ENCODE assay signal across 7 mouse cellular contexts in the genomic region with DNA sequence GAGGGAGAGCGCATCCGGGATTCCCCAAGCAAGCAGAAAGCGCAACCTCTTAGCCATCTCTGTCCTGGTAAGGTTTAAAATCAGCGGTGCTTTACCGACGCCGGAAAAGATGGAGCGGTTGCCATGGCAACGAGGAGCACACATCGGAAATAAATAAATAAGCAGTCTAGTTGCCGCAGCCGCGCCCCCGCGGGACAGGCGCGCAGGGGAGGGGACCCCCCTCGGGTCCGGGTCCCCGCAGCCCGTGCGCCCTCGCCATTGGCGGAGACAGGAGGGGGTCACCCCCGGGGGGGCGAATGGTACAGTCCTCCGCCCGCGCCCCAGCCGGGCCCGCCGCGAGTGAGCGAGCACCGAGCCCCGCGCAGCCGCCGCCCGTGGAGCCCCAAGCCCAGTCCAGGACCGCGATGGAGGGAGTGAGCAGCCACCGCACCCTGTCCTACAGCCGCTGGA. TPM values are rescaled to one million over a fixed set of nuclear protein-coding genes. Genes with fewer than 3 reads are reported as not detected.
DNase-seq lines count a peak whose midpoint lies in the region; ATAC-seq lines count a peak whose summit lies in the region.

A gene (plus strand): TSS at position 27 of the 450 bp plus-strand sequence.

- peaks cover 11% of the 10 kb centered on the region for H3K36me3 ChIP-seq in midbrain, embryonic 10.5 days

- peaks cover 61% of the 10 kb centered on the region for H3K27me3 ChIP-seq in midbrain, embryonic 10.5 days (ENCODE audit: low read depth, poor library complexity, severe bottlenecking)

- peak within 1 kb of the TSS; percentile 59; the same call in 1 of the 2 replicates for H3K27ac ChIP-seq in midbrain, embryonic 10.5 days (replicated peaks)

- peak in 1 of 2 experiments; percentile 39 for DNase-seq in adrenal gland, adult 18-20 months (ENCODE audit: low spot score in 2 of 2)
- peak; percentile 81 for DNase-seq in cerebellum, adult 9-11 months
- DNase-seq in frontal cortex, postnatal 14 days (ENCODE audit: low spot score in 2 of 2), result peak; percentile 77 to 79
- DNase-seq in left cerebral cortex, postnatal 10 days (ENCODE audit: extremely low spot score in 1 of 2, low spot score in 2 of 2), result peak; percentile 67 to 89
- DNase-seq in midbrain, embryonic 10.5 days (ENCODE audit: low spot score), result peak; percentile 74
- peak; percentile 81 to 83 for DNase-seq in right cerebral cortex, postnatal 36 days (ENCODE audit: low spot score in 2 of 2)

- no peaks in the 10 kb centered on the region for H3K9me3 ChIP-seq in midbrain, embryonic 10.5 days (replicated peaks)

- ATAC-seq in inflammation-experienced regulatory T-cells, adult 6 months, result peak; percentile 83

- intact Hi-C loops in left cerebral cortex, postnatal 10 days (cut with DNase I), result no loop called here

- WGBS in midbrain, embryonic 10.5 days, result under 1% methylated on average over 44 of the region's 44 CpGs

- peak within 1 kb of the TSS; percentile 74 for H3K4me3 ChIP-seq in midbrain, embryonic 10.5 days

- peaks cover 33% of the 10 kb centered on the region for H3K4me1 ChIP-seq in midbrain, embryonic 10.5 days

RNA-seq across cellular contexts. Expression of the gene that starts here (rescaled TPM):
- total RNA-seq in adrenal gland, adult 18-20 months (2021), result 10 to 100 TPM; 32.5 to 37.9 TPM
- polyA plus RNA-seq in inflammation-experienced regulatory T-cells, adult 6 months (2017; shearing (Covaris generic)), result under 1 TPM; 0.26 to 0.55 (median 0.52) TPM
- 100 to 1,000 TPM; 161 to 169 TPM for total RNA-seq in left cerebral cortex, postnatal 10 days (2021)
- polyA plus RNA-seq in midbrain, embryonic 10.5 days (2016; fragmentation: Nextera tagmentation; extraction: Ambion mirVana), result 5.4 and 8.9 TPM in 2 replicates

Comparison
In these comparisons a context has a peak if more than half of its experiments do, and no peak if none do; other contexts are left out.
1. RNA of the gene that starts here (total RNA-seq): 161 to 169 TPM in left cerebral cortex, postnatal 10 days; 32.5 to 37.9 TPM in adrenal gland, adult 18-20 months; every median in the first group is over 4 times any median in the second.
2. Peak in ATAC-seq in inflammation-experienced regulatory T-cells, adult 6 months; RNA of the gene not detected or under 1 TPM.